Mouse (Mus musculus) embryo, embryonic 10.5 days (tissue): ENCODE results near the gene Itgae.
A peak's percentile ranks its signal among the peaks of the same experiment; 100 is the strongest.
"Not testable (repeated sequence)": the region's sequence is repeated elsewhere in the genome, so short reads cannot be mapped to it uniquely, and the experiment has no call there.

ENCODE experiments used
- DNase-seq: peaks from one replicate; pipeline ENCODE4 v3.0.0-alpha.2; 2015; ENCODE audit warnings: low spot score

The Itgae gene

GRCm38 (mm10) chr11:73094231-73094995 lies 4.0 kb downstream of the Itgae start:
- no peak for DNase-seq

- DNase-seq, result no peak
Observed at GRCm38 (mm10) chr11:73098860-73099259, 8.5 kb downstream of the Itgae start.

DNA sequence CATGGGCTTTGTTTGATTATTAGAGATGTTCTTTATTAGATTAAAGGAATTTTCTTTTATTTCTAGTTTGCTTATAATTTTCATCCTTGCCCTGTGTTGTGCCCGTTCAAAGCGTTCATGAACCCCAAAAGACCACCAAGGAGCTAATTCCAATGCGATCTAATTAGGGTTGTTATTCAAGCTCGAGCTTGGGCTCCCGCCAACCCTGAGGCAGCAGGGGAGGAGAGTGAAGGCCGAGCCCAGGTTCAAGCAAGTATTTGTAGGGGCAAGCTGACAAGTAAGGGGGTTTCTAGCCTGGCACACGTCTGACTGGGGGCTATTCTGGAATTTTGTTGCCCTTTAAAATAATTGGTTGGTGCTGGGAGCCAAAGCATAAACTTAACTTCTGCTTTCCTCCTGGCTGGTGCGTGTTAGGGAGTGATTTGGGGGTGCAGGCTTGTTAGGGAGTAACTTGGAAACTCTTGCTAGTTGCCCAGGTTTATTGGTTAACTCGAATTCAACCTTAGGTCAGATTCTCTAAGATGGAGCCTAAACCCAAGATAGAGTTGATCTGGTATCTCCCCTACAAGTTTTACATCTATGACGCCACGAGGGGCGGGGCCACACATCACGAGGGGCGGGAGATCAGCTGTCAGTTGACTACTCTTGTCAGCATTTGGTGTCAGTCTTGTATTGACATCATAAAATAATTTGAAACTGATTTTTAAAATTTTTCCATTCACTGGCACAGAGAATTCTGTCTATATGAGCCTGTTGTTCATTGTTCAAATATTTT lies 9.8 kb downstream of the Itgae start:
- DNase-seq, result no peak

DNA sequence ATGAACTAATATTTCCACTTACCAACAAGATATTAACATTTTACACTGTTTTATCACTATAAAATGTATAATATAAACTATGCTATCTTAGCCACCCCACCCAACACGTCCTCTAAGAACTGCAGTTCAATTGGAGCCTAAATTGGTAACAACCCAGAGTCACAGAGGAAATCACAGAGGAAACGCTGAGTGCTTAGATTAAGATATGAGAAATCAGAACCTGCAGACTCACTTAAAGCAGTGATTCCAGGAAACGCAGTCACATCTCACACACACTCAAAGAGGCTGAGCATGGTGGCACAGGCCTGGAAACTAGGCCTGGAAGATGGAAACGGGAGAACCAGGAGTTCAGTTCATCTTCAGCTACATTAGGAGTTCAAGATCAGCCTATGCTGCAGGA lies 10.9 kb downstream of the Itgae start:
- DNase-seq, result no peak

DNA sequence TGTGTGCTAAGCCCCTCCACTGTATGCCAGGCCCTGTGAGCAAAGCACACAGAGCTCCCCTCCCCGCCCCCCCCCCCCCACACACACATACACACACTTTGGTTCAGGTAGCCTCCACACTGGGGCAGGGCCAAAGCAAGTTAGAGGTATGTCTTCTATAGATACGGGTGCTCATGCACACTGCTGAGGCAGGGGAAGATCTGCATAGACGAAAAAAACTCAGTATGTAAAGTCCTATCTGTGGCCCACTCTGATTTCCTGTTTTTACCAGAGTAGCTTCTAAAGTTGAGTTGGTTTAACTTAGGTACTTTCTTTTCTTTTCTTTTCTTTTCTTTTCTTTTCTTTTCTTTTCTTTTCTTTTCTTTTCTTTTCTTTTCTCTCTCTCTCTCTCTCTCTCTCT lies 14.9 kb downstream of the Itgae start:
- DNase-seq, result no peak

DNA sequence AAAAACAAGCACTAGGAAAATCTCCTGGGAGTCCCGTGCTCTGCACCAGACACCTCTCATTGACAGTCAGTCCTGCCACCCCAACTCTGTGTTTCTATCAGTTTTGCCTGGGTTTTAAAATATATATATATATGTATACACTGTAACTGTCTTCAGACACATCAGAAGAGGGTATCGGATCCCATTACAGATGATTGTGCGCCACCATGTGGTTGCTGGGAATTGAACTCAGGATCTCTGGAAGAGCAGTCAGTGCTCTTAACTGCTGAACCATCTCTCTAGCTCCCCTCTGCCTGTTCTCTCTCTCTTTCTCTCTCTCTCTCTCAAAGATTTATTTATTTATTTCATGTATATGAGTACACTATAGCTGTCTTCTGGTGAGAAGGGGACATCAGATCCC lies 17.0 kb downstream of the Itgae start:
- not testable (repeated sequence) for DNase-seq

DNA sequence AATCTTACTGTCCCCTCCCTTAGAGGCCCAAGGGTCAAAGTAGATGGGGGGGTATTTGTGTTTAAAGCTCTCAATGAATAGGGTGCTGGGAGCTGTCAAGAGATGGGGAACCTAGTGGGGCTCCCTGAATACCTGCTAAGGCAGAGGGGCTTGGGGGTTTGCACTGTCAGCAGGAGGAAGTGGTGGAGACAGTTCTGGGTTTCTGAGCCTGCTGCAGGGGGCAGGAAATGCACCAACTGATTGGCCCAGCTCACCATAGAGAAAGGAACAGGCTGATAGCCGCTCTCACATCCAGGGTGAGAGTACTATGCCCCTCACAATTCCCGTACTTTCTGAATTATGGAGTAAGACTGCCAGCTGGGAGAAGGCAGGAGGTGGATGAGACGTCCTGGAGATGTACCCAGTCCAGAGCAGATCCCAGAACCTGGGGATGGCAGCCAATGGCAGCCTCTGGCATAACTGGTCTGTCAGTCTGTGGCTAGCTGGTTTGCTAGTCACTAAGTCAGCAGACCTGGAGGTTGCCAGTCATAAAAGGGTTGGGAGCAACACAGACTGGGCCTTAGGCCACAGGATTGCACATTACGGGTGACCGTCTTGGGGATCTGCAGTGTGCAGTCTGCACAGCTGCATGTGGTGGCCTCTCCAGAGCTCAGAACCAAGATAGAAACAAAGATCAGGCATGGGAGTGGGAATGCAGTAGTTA lies 18.0 kb downstream of the Itgae start:
- DNase-seq, result no peak

- no peak for DNase-seq
Observed at GRCm38 (mm10) chr11:73108898-73109625, 18.7 kb downstream of the Itgae start.

DNA sequence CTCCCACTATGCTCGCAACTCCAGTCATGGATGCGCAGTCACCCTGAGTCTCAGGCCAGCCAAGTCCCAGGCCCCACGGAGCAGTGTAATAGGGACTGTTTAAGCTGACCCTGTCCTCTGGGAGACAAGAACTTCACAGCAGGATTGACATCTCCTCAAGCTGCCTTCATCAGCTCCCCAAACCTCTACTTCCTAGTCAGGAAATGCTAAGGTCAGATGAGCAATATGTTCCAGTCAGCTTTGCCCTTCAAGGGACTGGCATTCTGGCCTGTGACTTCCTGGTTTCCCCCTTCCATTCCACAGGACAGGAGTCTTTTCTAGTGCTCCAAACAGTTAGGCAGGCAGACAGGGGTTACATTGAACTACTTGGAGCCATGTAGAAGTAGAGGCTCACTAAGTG lies 19.6 kb downstream of the Itgae start:
- no peak for DNase-seq

- DNase-seq, result no peak
Observed at GRCm38 (mm10) chr11:73111414-73111813, 21.0 kb downstream of the Itgae start.

DNA sequence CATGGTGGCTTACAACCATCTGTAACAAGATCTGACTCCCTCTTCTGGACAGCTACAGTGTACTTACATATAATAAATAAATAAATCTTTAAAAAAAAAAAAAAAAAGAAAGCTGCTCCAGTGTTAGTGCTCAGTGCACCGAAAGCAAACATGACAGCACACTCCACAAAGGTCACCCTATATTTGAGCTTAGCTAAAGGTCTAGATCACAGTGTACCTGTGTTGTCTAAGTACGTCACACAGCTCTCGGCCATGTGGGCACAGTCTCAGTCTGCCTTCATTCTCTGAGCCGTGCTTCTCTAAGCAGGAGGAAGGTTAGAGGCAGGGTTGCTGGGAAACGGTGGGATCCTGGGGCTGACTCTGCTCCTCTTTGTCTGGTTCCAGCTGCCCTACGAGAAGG lies 36.1 kb downstream of the Itgae start:
- DNase-seq, result no peak

DNA sequence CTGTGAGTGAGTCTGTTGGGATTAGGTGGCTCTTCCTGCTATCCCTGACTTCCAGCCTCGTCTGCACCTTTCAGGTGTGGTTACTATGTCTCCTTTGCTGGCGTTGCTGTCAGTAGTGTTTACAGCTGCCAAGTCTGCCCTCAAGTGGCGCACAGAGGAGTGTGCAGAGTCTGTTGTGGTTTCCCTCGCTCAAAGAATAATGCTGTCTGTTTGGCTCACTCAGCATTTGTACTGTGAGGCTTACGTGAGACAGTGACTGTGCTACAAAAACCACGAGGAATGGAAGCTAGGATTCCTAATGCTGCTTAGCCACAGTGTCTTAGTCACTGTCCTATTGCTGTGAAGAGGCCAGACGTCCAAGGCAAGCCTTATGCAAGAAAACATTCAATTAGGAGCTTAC lies 40.6 kb downstream of the Itgae start:
- no peak for DNase-seq

- DNase-seq, result no peak
Observed at GRCm38 (mm10) chr11:73132999-73133398, 42.6 kb downstream of the Itgae start.

DNA sequence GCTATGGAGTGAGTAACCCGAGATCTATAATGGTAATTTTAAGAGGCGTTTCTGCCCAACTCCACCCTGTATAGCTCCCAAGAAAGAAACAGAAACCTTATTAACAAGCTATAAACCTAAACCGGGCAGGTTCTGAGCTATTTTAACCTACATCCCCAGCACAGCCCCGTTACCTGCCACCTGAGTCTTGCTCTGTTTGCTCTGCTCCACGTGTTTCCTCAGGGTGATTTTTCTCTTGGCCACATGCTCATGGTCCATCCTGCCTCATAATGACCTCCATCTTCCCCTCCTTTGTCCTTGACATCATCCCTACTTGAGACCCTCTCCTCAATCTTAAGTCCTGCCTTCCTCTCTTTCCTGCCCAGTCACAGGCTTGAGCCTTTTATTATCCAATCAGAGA lies 43.8 kb downstream of the Itgae start:
- DNase-seq, result no peak

- no peak for DNase-seq
Observed at GRCm38 (mm10) chr11:73136587-73136986, 46.2 kb downstream of the Itgae start.

- no peak for DNase-seq
Observed at GRCm38 (mm10) chr11:73137116-73137515, 46.7 kb downstream of the Itgae start.

GRCm38 (mm10) chr11:73137591-73138501 lies 47.5 kb downstream of the Itgae start, which contains the start of gene Haspin:
Haspin (minus strand) TSS chr11:73138294.
- peak; percentile 95 for DNase-seq

DNA sequence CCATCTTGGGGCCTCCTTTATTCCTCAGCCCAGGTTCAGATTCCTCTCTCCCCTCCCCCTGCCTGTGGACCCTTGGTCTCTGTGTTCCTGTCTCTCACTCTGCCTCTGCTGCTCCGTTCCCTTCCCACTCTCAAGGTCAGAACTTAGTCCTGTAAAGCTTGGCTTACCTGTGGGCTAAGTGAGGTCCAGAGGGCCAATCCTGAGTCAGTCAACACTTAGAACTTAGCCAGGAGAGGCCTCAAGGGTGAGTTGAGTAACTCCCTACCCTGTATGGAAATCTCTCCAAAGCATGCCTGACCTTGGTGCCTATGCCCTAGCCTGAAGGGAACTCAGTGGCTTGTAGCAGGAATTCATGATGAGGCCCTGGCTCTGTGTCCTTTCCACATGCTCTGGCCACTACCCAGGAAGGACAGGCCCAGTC lies 53.9 kb downstream of the Itgae start:
- DNase-seq, result no peak

GRCm38 (mm10) chr11:73146026-73146974 lies 55.9 kb downstream of the Itgae start:
- DNase-seq, result no peak

DNA sequence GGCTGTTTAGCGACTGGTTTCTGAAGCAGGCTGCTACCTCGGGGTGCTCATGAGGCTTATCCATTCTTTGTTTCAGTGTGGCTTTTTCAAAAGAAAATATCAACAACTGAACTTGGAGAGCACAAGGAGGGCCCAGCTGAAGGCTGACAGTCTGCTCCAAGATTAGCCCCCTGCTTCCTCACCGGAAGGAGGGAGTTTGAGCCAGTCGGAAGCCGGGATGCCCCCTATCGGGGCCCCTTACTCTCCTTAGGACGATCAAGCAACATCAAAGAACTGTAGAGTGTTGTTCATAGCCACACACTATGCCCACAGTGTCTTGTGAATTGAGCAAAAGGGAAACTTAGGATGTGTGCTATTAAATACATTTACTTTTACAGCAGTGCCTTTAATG lies 56.6 kb downstream of the Itgae start:
- DNase-seq, result no peak
